Mouse (Mus musculus): ENCODE results near the gene Cyp4a29. TPM values are rescaled to one million over a fixed set of nuclear protein-coding genes. Genes with fewer than 3 reads are reported as not detected.
"Not testable (repeated sequence)": the region's sequence is repeated elsewhere in the genome, so short reads cannot be mapped to it uniquely, and the experiment has no call there.

Cyp4a29 gene
- polyA plus RNA-seq (2012; rRNA removed): not detected in 2 replicates

DNA sequence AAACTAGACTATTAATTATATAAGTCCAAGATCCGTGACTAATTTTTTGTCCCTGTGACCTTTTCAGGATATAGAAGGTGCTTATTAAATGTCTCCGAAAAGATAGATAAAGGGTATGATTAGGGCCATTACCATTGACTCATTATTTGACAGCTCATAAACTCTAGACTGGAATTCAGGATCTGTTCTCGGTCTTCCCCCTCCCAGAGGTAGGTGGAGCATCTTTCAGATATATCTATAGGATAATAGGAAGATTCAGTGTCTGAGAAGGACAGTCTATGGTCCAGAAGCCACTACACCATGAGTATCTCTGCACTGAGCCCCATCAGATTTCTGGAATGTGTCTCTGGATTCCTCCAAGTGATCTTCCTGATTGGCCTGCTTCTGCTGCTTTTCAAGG lies at the start of gene Cyp4a29:
Gene Cyp4a29, plus strand, starts transcription at position 301 of the 400 bp plus-strand sequence.
- DNase-seq (ENCODE audit: low spot score): no peak

DNA sequence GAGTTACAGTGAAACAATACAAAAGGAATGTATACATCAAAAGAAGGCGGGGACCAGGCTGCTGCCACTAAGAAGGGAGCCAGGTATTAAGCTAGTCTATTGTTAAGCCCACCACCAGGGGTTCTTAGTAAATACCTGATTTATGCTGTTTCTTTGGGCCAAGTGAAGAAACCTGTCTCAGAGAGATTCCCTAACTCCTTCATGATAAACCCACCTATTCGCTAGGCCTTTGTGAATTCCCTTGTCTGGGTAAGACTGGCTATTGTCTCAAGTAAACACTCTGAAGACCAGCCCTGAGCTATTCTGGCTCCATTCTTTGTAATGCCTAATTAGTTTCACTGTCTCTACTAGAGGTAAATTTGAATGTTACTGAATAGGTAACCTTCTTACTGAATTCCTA lies 9.0 kb upstream of the Cyp4a29 start:
- not testable (repeated sequence) for DNase-seq (ENCODE audit: low spot score)

DNA sequence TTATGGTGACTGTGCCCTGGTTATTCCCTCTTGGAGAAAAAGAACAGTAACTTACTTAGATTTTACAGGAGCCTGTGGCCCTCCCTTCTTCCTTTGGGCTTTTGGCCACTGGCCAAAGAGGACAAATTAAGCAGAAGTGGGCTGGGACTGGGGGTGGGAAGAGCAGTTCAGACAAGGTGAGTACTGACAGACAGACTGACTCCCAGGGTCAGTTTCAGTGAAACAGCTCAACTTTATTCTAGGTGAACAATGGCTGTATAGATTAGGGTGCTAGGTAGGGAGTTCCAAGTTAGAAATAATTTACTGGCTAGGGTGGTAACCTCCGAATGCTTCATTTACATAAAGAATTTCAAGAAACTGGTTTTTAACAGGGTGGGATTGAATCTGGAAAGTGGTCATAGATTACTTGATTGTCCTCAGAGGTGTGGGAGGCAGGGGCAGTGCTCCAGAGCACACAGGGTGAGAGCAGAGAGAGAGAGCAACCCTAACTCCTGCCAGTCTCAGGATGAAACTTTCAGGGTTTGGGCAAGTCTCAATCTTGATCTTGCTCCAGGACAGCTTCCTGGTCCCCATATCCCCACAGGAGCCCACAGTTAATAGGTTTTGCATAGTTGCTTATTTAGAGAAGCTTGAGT lies 5.3 kb upstream of the Cyp4a29 start:
- DNase-seq (ENCODE audit: low spot score): no peak

DNA sequence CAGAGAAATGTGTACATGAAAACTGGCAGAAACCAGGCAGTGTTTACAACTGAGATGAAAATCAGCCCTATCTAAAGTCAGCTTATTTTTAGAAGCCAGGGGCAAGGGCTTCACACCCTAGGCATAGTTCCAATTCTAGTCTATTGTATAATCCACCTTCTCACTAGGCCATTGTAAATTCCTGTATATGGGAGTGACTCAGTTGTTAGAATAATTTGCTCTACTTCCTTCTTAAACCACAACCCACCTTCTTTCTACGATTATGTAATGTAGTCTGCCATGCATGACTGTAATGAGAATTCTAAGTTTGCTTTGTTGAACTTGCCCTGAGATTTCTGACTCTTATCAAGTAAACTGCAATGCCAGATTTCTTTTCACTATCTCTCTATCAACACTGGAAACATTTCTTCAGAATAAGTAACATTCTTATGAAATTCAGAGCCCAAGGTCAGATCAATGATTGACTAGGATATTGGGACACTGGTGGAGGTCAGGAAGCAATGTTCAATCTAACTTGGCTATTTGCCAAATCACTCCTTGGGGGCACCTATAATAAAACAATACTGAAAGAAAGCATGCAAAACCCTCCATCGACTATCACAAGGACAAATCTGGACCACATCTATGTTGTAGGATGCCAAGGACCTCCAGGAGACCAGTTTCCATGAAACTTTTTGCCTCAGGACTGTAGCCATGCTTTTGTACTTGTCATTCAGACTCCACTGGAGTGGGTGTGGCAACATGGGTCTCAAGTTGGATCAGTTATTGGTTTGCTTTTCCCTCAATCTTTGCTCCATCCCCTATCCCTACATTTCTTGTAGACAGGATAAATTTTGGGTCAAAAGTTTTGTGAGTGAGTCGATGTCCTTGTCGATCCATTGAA lies 23.0 kb downstream of the Cyp4a29 start:
- not testable (repeated sequence) for DNase-seq (ENCODE audit: low spot score)

DNA sequence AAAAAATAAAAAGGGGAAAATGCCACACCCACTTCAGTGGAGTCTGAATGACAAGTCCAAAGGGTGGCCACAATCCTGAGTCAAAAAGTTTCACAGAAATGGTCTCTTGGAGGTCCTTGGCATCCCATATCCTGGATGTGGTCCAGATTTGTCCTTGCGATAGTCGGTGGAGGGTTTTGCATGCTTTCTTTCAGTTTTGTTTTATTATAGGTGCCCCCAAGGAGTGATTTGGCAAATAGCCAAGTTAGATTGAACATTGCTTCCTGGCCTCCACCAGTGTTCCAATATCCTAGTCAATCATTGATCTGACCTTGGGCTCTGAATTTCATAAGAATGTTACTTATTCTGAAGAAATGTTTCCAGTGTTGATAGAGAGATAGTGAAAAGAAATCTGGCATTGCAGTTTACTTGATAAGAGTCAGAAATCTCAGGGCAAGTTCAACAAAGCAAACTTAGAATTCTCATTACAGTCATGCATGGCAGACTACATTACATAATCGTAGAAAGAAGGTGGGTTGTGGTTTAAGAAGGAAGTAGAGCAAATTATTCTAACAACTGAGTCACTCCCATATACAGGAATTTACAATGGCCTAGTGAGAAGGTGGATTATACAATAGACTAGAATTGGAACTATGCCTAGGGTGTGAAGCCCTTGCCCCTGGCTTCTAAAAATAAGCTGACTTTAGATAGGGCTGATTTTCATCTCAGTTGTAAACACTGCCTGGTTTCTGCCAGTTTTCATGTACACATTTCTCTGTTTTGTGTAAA lies 36.5 kb downstream of the Cyp4a29 start:
- DNase-seq (ENCODE audit: low spot score): not testable (repeated sequence)

DNA sequence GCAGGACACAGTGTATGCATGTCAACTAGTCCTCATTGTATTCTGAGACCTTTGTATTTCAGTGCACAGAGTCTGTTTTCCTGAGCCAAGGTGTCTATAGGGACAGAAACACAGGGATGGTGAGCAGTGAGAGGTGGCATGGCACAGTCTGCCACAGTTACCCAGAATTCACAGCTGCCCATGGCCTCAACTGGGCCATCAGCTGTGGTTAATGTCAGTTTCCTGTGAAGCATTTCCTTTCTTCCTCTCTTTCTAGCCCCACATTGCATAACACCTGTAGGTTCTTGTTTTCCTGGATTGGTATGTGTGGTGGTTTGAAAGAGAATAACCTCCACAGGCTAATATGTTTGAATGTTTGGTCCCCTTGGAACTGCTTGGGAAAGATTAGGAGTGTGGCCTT lies 38.5 kb downstream of the Cyp4a29 start:
- DNase-seq (ENCODE audit: low spot score): no peak

DNA sequence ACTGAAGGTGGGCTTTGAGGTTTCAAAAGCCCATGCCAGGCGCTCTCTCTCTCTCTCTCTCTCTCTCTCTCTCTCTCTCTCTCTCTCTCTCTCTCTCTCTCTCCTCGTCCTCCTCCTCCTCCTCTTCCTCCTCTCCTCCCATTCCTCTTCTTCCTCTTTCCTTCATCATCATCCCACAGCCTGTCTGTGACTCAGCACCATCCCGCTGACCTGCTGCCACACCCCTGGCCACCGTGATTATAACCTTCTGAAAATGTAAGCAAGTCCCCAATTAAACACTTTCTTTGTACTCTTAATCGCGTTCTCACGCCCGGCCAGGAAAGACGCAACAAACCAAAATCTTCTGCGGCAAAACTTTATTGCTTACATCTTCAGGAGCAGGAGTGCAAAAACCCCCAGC lies 38.9 kb downstream of the Cyp4a29 start:
- DNase-seq (ENCODE audit: low spot score): not testable (repeated sequence)

DNA sequence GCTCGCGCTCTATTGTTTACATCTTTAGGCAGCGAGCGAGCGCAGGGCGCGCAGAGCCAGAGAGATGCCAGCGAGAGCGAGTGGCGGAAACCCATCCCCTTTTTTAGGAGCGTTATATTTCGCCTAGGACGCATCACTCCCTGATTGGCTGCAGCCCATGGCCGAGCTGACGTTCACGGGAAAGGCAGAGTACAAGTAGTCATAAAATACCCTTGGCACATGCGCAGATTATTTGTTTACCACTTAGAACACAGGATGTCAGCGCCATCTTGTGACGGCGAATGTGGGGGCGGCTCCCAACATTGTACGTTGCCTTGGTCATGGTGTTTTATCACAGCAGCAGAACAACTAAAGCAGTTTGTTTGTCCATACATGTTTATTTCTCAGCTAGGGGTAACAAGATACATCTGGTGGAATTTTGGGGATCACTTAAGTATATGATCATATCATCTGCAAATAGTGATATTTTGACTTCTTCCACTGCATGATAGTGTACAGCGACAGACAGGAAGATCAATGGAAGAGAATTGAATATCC lies 39.4 kb downstream of the Cyp4a29 start:
- not testable (repeated sequence) for DNase-seq (ENCODE audit: low spot score)

DNA sequence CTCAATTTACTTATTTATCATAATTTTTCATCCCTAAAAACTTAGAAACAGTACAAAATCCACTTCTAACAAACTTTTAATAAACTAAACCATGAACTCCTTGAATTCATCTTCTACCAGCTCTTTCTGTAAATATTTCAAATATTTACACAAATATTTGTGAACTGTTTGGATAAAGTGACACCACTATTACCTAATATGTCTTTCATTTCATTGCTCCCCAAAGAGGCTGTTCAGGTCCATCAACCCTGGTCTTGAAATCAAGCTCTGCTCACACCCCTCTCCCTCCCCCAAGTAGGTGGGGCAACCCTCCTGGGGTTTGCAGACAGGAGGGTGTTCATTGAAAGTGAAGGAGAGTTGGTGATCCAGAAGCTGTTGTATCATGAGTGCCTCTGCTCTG lies 56.9 kb downstream of the Cyp4a29 start, which contains the start of gene Cyp4a12a:
Gene Cyp4a12a, plus strand, starts transcription at position 301 of the 400 bp plus-strand sequence.
- not testable (repeated sequence) for DNase-seq (ENCODE audit: low spot score)

Other genes with a start within 250 kb of the Cyp4a29 start
- gene Stil, start 241.9 kb upstream of the Cyp4a29 start, polyA plus RNA-seq (2012; rRNA removed): 0.43 and 0.52 TPM in 2 replicates
- 2.1 and 2.2 TPM in 2 replicates for gene Tal1, start 185.7 kb upstream of the Cyp4a29 start, polyA plus RNA-seq (2012; rRNA removed)
- 79.6 and 106 TPM in 2 replicates for gene Pdzk1ip1, start 153.4 kb upstream of the Cyp4a29 start, polyA plus RNA-seq (2012; rRNA removed)
- 0.04 TPM in 1 of 2 replicates, not detected in the other for gene Cyp4x1, start 107.8 kb upstream of the Cyp4a29 start, polyA plus RNA-seq (2012; rRNA removed)
- gene Cyp4a12a, start 57.0 kb downstream of the Cyp4a29 start, polyA plus RNA-seq (2012; rRNA removed): not detected in 2 replicates
- not detected in 2 replicates for gene Cyp4a12b, start 169.5 kb downstream of the Cyp4a29 start, polyA plus RNA-seq (2012; rRNA removed)
- not detected in 2 replicates for gene Cyp4a30b, start 210.5 kb downstream of the Cyp4a29 start, polyA plus RNA-seq (2012; rRNA removed)

All from urinary bladder, adult 2 months (tissue).